Mouse (Mus musculus) MEL (cell line): ENCODE data around the gene Mthfd2. TPM values are rescaled to one million over a fixed set of nuclear protein-coding genes. Genes with fewer than 3 reads are reported as not detected.

Experiments used
- DNase-seq: peaks from one replicate; pipeline ENCODE4 v3.0.0; 2011; ENCODE audit warnings: low read depth, low spot score
- H3K27ac ChIP-seq: 2 replicates; pipeline ENCODE4 v1.5.1; 2012; ENCODE audit warnings: low read depth, mild to moderate bottlenecking, control low read depth, low read length, moderate library complexity; ENCODE audit not compliant: control insufficient read depth
- H3K27me3 ChIP-seq, 2 experiments: fragments of 150-350 bp in 1 of 2; sonication (generic) in 1 of 2; 2 replicates each; pipeline ENCODE4 v1.6.1; 2012; ENCODE audit warnings: low read length in 2 of 2, mild to moderate bottlenecking in 2 of 2, improper control_type of control experiment in 1 of 2, moderate library complexity in 1 of 2; ENCODE audit not compliant: insufficient read depth in 2 of 2, control insufficient read depth in 1 of 2
- H3K36me3 ChIP-seq, 2 experiments: 2 replicates each; pipeline ENCODE4 v1.6.1; 2012 to 2014; ENCODE audit warnings: low read length in 2 of 2, improper control_type of control experiment in 1 of 2, inconsistent platforms in 1 of 2, mild to moderate bottlenecking in 1 of 2; ENCODE audit not compliant: insufficient read depth in 2 of 2, control insufficient read depth in 1 of 2
- H3K4me1 ChIP-seq, 2 experiments: fragments of 150-350 bp in 1 of 2; sonication (generic) in 1 of 2; 2 replicates each; pipeline ENCODE4 v1.6.1; 2012; ENCODE audit warnings: low read length in 2 of 2, improper control_type of control experiment in 1 of 2, mild to moderate bottlenecking in 1 of 2; ENCODE audit not compliant: insufficient read depth in 2 of 2, control insufficient read depth in 1 of 2
- H3K4me3 ChIP-seq, 2 experiments: fragments of 150-350 bp in 1 of 2; sonication (generic) in 1 of 2; 2 replicates each; pipeline ENCODE4 v1.5.1; 2012; ENCODE audit warnings: low read depth in 2 of 2, low read length in 2 of 2, mild to moderate bottlenecking in 2 of 2, moderate library complexity in 2 of 2, control low read depth in 1 of 2, improper control_type of control experiment in 1 of 2; ENCODE audit not compliant: control insufficient read depth in 1 of 2, insufficient read depth in 1 of 2
- H3K79me2 ChIP-seq: 2 replicates; pipeline ENCODE4 v1.6.1; 2012; ENCODE audit warnings: mild to moderate bottlenecking, low read length, moderate library complexity; ENCODE audit not compliant: control insufficient read depth, poor library complexity, insufficient read depth
- H3K9ac ChIP-seq: 2 replicates; pipeline ENCODE4 v1.6.1; 2012; ENCODE audit warnings: low read depth, mild to moderate bottlenecking, control low read depth, low read length, moderate library complexity; ENCODE audit not compliant: control insufficient read depth, poor library complexity, severe bottlenecking
- H3K9me3 ChIP-seq: fragments of 150-350 bp; sonication (generic); replicated peaks from 2 replicates; pipeline ENCODE4 v1.6.1; 2012; ENCODE audit warnings: mild to moderate bottlenecking, low read length, improper control_type of control experiment, moderate library complexity; ENCODE audit not compliant: insufficient read depth
- BHLHE40 ChIP-seq: IDR thresholded peaks from 2 replicates; pipeline ENCODE4 v1.6.1; 2012; ENCODE audit warnings: low read depth, mild to moderate bottlenecking, inconsistent platforms, low read length, improper control_type of control experiment, borderline replicate concordance
- E2F4 ChIP-seq: IDR thresholded peaks from 2 replicates; pipeline ENCODE4 v1.6.1; 2011; ENCODE audit warnings: low read depth, low read length, improper control_type of control experiment, borderline replicate concordance
- EP300 ChIP-seq, 2 experiments: IDR thresholded peaks; 2 replicates each; pipeline ENCODE4 v1.6.1; 2011; ENCODE audit warnings: improper control_type of control experiment in 2 of 2, low read length in 2 of 2, low read depth in 1 of 2, mild to moderate bottlenecking in 1 of 2
- ETS1 ChIP-seq: IDR thresholded peaks from 2 replicates; pipeline ENCODE4 v1.6.1; 2012; ENCODE audit warnings: low read depth, mild to moderate bottlenecking, inconsistent platforms, low read length, improper control_type of control experiment, moderate library complexity
- GABPA ChIP-seq: IDR thresholded peaks from 2 replicates; pipeline ENCODE4 v1.6.1; 2012; ENCODE audit warnings: low read depth, mild to moderate bottlenecking, inconsistent platforms, low read length, improper control_type of control experiment, moderate library complexity
- GATA1 ChIP-seq: IDR thresholded peaks from 2 replicates; pipeline ENCODE4 v1.6.1; 2011; ENCODE audit warnings: low read depth, low read length, improper control_type of control experiment
- HCFC1 ChIP-seq: IDR thresholded peaks from 2 replicates; pipeline ENCODE4 v1.6.1; 2012; ENCODE audit warnings: low read depth, mild to moderate bottlenecking, inconsistent platforms, low read length, improper control_type of control experiment, moderate library complexity
- MAX ChIP-seq: IDR thresholded peaks from 2 replicates; pipeline ENCODE4 v1.6.1; 2011; ENCODE audit warnings: low read length, improper control_type of control experiment
- MEF2A ChIP-seq: IDR thresholded peaks from 2 replicates; pipeline ENCODE4 v1.6.1; 2014; ENCODE audit warnings: low read depth, mild to moderate bottlenecking, inconsistent platforms, low read length, improper control_type of control experiment; ENCODE audit not compliant: poor library complexity, insufficient replicate concordance, severe bottlenecking; ENCODE audit errors: extremely low read depth
- NRF1 ChIP-seq: IDR thresholded peaks from 2 replicates; pipeline ENCODE4 v1.6.1; 2014; ENCODE audit warnings: low read depth, mild to moderate bottlenecking, inconsistent platforms, low read length, improper control_type of control experiment, moderate library complexity; ENCODE audit not compliant: poor library complexity, insufficient read depth, severe bottlenecking
- POLR2A ChIP-seq, 2 experiments: IDR thresholded peaks; 2 replicates each; pipeline ENCODE4 v1.6.1; 2011 to 2012; ENCODE audit warnings: low read length in 2 of 2, mild to moderate bottlenecking in 2 of 2, control low read depth in 1 of 2, improper control_type of control experiment in 1 of 2, low read depth in 1 of 2, moderate library complexity in 1 of 2; ENCODE audit not compliant: control insufficient read depth in 1 of 2, insufficient read depth in 1 of 2, poor library complexity in 1 of 2
- POLR2AphosphoS2 ChIP-seq: IDR thresholded peaks from 2 replicates; pipeline ENCODE4 v1.6.1; 2011; ENCODE audit warnings: low read length, improper control_type of control experiment
- POLR2AphosphoS5 ChIP-seq: IDR thresholded peaks from 2 replicates; pipeline ENCODE4 v1.6.1; 2012; ENCODE audit warnings: low read depth, borderline replicate concordance, mild to moderate bottlenecking, inconsistent platforms, low read length, moderate library complexity, mixed read lengths
- RCOR1 ChIP-seq: IDR thresholded peaks from 2 replicates; pipeline ENCODE4 v1.6.1; 2012; ENCODE audit warnings: low read depth, mild to moderate bottlenecking, inconsistent platforms, low read length, improper control_type of control experiment
- SIN3A ChIP-seq: IDR thresholded peaks from 2 replicates; pipeline ENCODE4 v1.6.1; 2012; ENCODE audit warnings: low read length, improper control_type of control experiment, inconsistent platforms
- SMC3 ChIP-seq: IDR thresholded peaks from 2 replicates; pipeline ENCODE4 v1.6.1; 2011; ENCODE audit warnings: low read depth, low read length, improper control_type of control experiment
- ZKSCAN1 ChIP-seq: IDR thresholded peaks from 2 replicates; pipeline ENCODE4 v1.6.1; 2012; ENCODE audit warnings: low read depth, mild to moderate bottlenecking, inconsistent platforms, low read length, improper control_type of control experiment, moderate library complexity
- polyA plus RNA-seq, 2 experiments: library from polyadenylated mRNA; stranded (reverse) in 1 of 2; unstranded in 1 of 2; fragments of >175 nt in 1 of 2; fragments of >200 nt in 1 of 2; gene quantifications; 2 replicates each; pipeline versions ENCODE4 v1.2.1 to v1.2.4; 2012; ENCODE audit warnings: low replicate concordance in 2 of 2, low read depth in 1 of 2; ENCODE audit not compliant: insufficient read length in 2 of 2, insufficient read depth in 1 of 2, missing spikeins in 1 of 2
- total RNA-seq: library from RNA; depleted of rRNA; stranded (reverse); fragments of 300-350 nt; gene quantifications from 2 replicates; pipeline ENCODE4 v1.2.3, GENCODE M21; 2012

Mthfd2 gene
- total and polyA plus RNA-seq, 3 experiments, result 80.5 to 558 (median 219) TPM

DNA sequence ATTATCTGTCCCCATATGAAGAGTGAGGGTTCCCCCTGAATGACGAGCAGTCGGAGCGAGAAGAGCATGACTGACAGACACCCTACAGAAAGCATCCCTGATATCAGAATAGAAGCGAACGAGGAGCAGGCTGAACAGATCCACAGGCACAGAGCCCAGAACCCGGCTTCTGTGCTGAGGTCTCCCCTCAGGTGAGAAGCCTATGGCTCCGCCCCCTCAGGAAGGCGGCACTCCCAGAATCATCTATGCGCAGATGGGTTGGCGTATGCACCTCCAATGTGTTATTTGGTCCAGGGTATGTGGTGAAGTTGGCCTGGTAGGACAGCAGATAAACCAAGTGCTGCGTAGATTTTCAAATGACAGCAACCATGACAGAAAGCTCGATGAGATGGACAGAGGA is 37.4 kb upstream of the Mthfd2 start:
- H3K9ac ChIP-seq, result no peak overlapping the region
- TF ChIP-seq GABPA (no peak), SMC3 (no peak), ZKSCAN1 (no peak)
- TF ChIP-seq, all 39 proteins: peak for 0
- Histone ChIP-seq H3K36me3 (peaks cover 2 to 5% of the 10 kb centered on the region in 2 experiments; a peak in 3 of 4 replicates), H3K9me3 (no peaks in the 10 kb centered on the region), H3K4me3 (no peak overlapping the region), H3K79me2 (no peaks in the 10 kb centered on the region), H3K27me3 (no peaks in the 10 kb centered on the region), H3K27ac (no peak overlapping the region), H3K4me1 (peaks cover 0 to 16% of the 10 kb centered on the region in 2 experiments; a peak in 2 of 4 replicates)
- no peak for DNase-seq

DNA sequence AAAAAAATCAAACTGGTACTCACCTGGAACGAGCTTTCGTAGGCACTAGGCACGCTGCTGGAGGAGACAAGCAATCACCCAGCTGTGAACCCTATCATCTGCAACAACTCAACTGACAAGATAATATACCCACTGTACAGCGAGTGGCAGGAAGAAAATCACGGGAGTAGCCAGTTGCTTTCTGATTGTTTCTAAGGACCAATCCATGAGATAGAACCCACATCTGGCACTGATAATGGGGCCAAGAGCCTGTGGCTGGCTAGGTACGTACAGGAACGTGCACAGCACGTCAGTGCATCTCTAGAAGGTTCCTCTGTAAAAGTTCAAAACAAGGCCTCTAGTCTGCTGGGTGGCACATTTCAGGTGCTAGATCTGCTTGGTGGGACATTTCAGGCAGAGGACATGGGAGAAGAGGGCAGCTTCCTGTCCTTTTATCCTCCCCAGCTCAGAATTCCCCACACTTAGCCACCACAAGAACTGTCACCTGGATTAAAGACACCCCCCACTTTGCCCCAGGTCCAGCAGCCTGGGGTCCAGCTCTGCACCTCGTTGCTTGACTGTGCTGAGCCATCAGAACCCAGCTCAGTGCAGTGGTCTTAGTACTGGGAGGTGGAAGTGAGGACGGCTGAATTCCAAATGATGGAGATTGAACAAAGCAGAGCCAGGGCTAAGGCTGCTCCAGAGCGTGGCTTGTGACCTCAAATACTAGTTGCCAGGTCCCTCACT is 36.0 kb upstream of the Mthfd2 start:
- Histone ChIP-seq H3K27ac (no peak overlapping the region), H3K36me3 (peaks cover 2 to 9% of the 10 kb centered on the region in 2 experiments; a peak in 3 of 4 replicates), H3K4me1 (peaks cover 0 to 17% of the 10 kb centered on the region in 2 experiments; a peak in 2 of 4 replicates), H3K4me3 (no peak overlapping the region), H3K9ac (no peak overlapping the region), H3K9me3 (no peaks in the 10 kb centered on the region)
- peak; percentile 25 for DNase-seq
- TF ChIP-seq POLR2AphosphoS2, result peak; percentile 46; the same call in 1 of the 2 replicates
- no peak for TF ChIP-seq POLR2AphosphoS5
- no peak for TF ChIP-seq MEF2A
- no peak for TF ChIP-seq GATA1
- no peak for TF ChIP-seq HCFC1
- TF ChIP-seq BHLHE40, result no peak
- 0 out of 2 replicates have a peak, but pooled peaks have one; percentile 28 for TF ChIP-seq SIN3A
- TF ChIP-seq EP300 (IDR thresholded peaks at IDR 0.05; ENCODE audit: low read depth in 1 of 2, low read length in 2 of 2), result peak in 1 of 2 experiments; percentile 32; a peak in 1 of 4 replicates
- TF ChIP-seq MAX, result no peak
- TF ChIP-seq NRF1, result no peak
- peak; percentile 70 for TF ChIP-seq RCOR1
- 0 out of 2 replicates have a peak, but pooled peaks have one; percentile 30 for TF ChIP-seq ETS1
- no peak for TF ChIP-seq POLR2A (IDR thresholded peaks at IDR 0.05; ENCODE audit: control insufficient read depth in 1 of 2, insufficient read depth in 1 of 2, low read depth in 1 of 2, low read length in 2 of 2, poor library complexity in 1 of 2)
- no peak for TF ChIP-seq E2F4
- TF ChIP-seq, all 39 proteins: peak for 5
- Histone ChIP-seq H3K79me2 (no peaks in the 10 kb centered on the region), H3K27me3 (no peaks in the 10 kb centered on the region)
